Mouse (Mus musculus) forebrain, embryonic 11.5 days (tissue): ENCODE measurements around the gene Celsr1. TPM values are rescaled to one million over a fixed set of nuclear protein-coding genes. Genes with fewer than 3 reads are reported as not detected.

Experiments used
- ATAC-seq: fragments of 200-750 bp; cut with Nextera tagmentation; replicated peaks from 2 replicates; pipeline ENCODE4 v1.8.0; 2017; ENCODE audit warnings: moderate TSS enrichment; ENCODE audit not compliant: low FRiP score
- DNase-seq: peaks from one replicate; pipeline ENCODE4 v3.0.0-alpha.2; 2017; ENCODE audit warnings: low spot score
- H3K27ac ChIP-seq: fragments of 300-500 bp; sonication (generic); 2 replicates; pipeline ENCODE4 v1.5.1; 2014; ENCODE audit warnings: low read depth, low read length
- H3K27me3 ChIP-seq: fragments of 300-500 bp; sonication (generic); 2 replicates; pipeline ENCODE4 v1.6.1; 2014; ENCODE audit warnings: mild to moderate bottlenecking, low read length, mixed read lengths; ENCODE audit not compliant: control insufficient read depth, insufficient read depth
- H3K36me3 ChIP-seq: fragments of 300-500 bp; sonication (generic); 2 replicates; pipeline ENCODE4 v1.6.1; 2014; ENCODE audit warnings: mild to moderate bottlenecking, low read length, moderate library complexity, mixed read lengths; ENCODE audit not compliant: control insufficient read depth, insufficient read depth
- H3K4me1 ChIP-seq: fragments of 300-500 bp; sonication (generic); replicated peaks from 2 replicates; pipeline ENCODE4 v1.6.1; 2014; ENCODE audit warnings: low read length, mixed read lengths; ENCODE audit not compliant: control insufficient read depth, insufficient read depth
- H3K4me2 ChIP-seq: fragments of 300-500 bp; sonication (generic); 2 replicates; pipeline ENCODE4 v1.6.1; 2014; ENCODE audit warnings: low read depth, mild to moderate bottlenecking, low read length, moderate library complexity, mixed read lengths; ENCODE audit not compliant: severe bottlenecking
- H3K4me3 ChIP-seq: fragments of 300-500 bp; sonication (generic); 2 replicates; pipeline ENCODE4 v1.5.1; 2014; ENCODE audit warnings: low read depth, low read length
- H3K9ac ChIP-seq: fragments of 300-500 bp; sonication (generic); 2 replicates; pipeline ENCODE4 v1.6.1; 2014; ENCODE audit warnings: low read length
- H3K9me3 ChIP-seq: fragments of 300-500 bp; sonication (generic); 2 replicates; pipeline ENCODE4 v1.6.1; 2016; ENCODE audit warnings: low read length, mixed read lengths; ENCODE audit not compliant: control insufficient read depth
- WGBS: fragments of 180-500 bp; shearing (Covaris S2); extraction: QIAGEN DNeasy Blood & Tissue Kit; methylation state at CpG from one replicate; pipeline ENCODE4 v1.1.7; 2014; 5-methylcytosine and 5-hydroxymethylcytosine counted together
- polyA plus RNA-seq: library from polyadenylated mRNA; unstranded; fragments of >200 nt; fragmentation: Nextera tagmentation; extraction: Ambion mirVana; gene quantifications from 2 replicates; pipeline ENCODE4 v1.2.1, GENCODE M21; 2014

Celsr1 gene
- polyA plus RNA-seq, 1 experiment from 2014 or later = 7.3 TPM

DNA sequence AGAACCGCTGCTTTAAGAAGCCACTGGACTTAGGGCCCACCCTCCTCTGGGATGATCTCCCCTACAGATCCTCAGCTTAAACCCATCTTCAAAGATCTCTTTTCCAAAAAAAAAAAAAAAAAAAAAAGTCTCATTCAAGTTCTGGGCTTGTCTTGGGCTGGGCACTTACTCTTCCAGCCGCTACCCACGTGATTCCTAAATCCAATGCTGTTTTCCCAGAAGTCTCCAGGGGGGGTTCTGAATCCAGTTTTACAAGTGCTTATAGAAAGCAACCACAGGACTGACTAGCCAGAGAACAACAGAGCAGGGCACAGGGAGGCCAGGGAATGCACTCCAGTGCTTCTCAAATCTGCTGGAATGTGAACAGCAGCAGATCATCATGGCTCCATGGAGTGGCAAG is 29.5 kb downstream of the Celsr1 start:
- H3K27me3 ChIP-seq = no peaks in the 10 kb centered on the region
- WGBS = 83% methylated on average over 3 of the region's 3 CpGs
- H3K27ac ChIP-seq = no peak overlapping the region
- no peak overlapping the region for H3K9ac ChIP-seq
- DNase-seq (no peak), ATAC-seq (no peak)
- H3K4me2 ChIP-seq = no peak overlapping the region
- no peaks in the 10 kb centered on the region for H3K9me3 ChIP-seq
- no peaks in the 10 kb centered on the region for H3K36me3 ChIP-seq
- no peak overlapping the region for H3K4me3 ChIP-seq
- H3K4me1 ChIP-seq = peaks cover 19% of the 10 kb centered on the region

DNA sequence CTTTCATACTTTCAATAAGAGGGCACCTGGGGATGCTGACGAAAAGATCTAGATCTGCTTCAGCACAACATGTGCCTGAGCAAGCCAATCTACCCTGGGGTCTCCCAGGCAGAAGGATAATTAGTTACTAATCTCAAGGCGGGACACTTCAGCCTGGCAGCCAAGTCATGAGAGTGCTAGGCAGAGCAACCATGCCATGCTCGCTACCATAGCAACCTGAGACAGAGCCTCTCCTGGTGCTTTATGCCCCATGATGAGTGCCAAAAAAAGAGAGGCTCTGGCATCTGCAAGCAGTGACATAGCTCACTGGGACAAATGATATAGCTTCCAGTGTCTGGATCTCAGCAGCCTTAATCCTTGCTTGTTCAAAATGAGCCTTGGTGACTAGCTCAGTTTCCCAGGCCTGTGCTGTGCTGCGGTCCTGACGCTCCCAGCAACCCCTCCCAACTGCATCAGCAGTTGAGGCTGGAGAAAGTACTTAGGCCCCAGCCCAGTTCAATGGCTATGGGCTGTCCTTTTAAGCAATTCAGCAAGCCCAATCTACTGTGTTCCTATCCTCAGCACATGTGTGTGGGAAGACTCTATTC is 32.8 kb downstream of the Celsr1 start:
- Histone ChIP-seq H3K27ac (peak overlapping the region; percentile 54; the same call in 1 of the 2 replicates), H3K4me2 (no peak overlapping the region), H3K27me3 (no peaks in the 10 kb centered on the region), H3K9ac (0 out of 2 replicates have a peak overlapping the region, but pooled peaks have one; percentile 14), H3K4me3 (no peak overlapping the region), H3K4me1 (peaks cover 15% of the 10 kb centered on the region), H3K9me3 (no peaks in the 10 kb centered on the region), H3K36me3 (no peaks in the 10 kb centered on the region)
- no peak for DNase-seq
- 41% methylated on average over 5 of the region's 5 CpGs for WGBS
- ATAC-seq = peak; percentile 74

DNA sequence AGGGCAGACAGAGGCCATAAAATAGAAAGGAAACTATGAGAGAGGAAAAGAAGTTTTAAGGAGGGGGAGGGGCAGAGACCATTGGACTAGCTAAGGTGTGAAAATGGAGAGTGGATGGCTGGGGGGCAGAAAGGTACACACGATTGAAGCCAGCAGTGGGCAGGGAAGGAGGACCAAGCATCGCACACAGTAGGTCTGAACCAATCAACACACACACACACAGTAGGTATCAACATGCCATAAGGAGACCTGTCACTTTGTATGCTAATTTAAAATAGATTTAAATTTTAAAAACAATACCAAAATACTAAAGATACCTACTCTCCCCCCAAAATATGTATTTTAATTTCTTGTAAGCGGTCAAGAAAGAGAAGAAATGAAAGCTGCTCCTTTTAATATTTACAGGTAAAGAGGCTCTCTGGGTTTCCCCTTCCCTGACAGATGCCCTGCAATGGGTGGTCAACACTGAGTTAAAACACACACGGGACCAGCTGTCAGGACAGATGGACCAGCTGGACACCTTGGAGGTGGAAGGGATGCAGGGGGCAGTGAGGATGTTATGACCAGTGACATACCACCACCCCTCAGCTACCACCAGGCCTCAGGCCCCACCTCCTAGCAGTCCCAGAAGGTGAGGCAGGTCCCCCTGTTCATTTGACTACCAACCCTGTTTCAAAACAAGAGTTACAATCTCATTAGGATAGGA is 34.9 kb downstream of the Celsr1 start:
- WGBS = 91% methylated on average over 4 of the region's 4 CpGs
- Histone ChIP-seq H3K9ac (no peak overlapping the region), H3K27ac (no peak overlapping the region), H3K4me3 (no peak overlapping the region), H3K4me1 (peaks cover 23% of the 10 kb centered on the region), H3K4me2 (no peak overlapping the region), H3K27me3 (no peaks in the 10 kb centered on the region), H3K36me3 (no peaks in the 10 kb centered on the region), H3K9me3 (no peaks in the 10 kb centered on the region)
- DNase-seq = no peak
- no peak for ATAC-seq

DNA sequence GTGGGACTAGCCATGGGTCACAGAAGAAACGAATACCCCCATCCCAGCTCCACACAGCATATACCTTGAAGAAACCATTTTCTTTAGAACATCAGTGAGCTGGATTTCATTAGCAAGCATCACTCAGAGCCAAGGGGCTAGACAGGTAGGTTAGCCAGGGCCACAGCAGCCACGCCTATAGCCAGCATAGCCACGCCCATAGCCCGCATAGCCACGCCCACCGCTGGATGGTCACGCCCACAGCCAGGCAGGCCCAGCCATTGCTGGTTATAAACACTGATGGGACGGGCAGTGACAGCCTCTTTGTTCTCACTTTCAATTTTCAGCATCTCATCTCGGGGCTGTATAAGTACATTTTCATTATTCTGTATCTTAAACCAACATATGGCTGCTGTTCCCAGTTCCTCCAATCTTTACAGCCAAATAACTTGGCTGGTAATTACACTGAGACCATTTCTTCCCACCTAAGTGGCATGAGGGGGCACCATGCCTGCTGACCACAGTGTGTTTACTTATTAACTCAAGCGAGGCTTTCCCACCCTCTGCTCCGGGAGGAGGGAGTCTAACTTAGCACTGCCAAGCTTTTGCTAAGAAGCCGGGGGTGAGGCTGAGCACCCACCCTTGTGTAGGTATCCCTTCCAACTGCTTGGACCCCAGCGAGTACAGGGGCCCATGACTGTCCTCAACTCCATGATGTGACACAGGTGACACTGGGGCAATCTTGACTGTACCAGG is 37.4 kb downstream of the Celsr1 start:
- H3K27ac ChIP-seq = no peak overlapping the region
- H3K4me2 ChIP-seq = no peak overlapping the region
- no peak for ATAC-seq
- WGBS = 50% methylated on average over 13 of the region's 13 CpGs
- H3K27me3 ChIP-seq = no peaks in the 10 kb centered on the region
- no peaks in the 10 kb centered on the region for H3K36me3 ChIP-seq
- DNase-seq = no peak
- peaks cover 32% of the 10 kb centered on the region for H3K4me1 ChIP-seq
- no peak overlapping the region for H3K4me3 ChIP-seq
- H3K9ac ChIP-seq = no peak overlapping the region
- no peaks in the 10 kb centered on the region for H3K9me3 ChIP-seq

DNA sequence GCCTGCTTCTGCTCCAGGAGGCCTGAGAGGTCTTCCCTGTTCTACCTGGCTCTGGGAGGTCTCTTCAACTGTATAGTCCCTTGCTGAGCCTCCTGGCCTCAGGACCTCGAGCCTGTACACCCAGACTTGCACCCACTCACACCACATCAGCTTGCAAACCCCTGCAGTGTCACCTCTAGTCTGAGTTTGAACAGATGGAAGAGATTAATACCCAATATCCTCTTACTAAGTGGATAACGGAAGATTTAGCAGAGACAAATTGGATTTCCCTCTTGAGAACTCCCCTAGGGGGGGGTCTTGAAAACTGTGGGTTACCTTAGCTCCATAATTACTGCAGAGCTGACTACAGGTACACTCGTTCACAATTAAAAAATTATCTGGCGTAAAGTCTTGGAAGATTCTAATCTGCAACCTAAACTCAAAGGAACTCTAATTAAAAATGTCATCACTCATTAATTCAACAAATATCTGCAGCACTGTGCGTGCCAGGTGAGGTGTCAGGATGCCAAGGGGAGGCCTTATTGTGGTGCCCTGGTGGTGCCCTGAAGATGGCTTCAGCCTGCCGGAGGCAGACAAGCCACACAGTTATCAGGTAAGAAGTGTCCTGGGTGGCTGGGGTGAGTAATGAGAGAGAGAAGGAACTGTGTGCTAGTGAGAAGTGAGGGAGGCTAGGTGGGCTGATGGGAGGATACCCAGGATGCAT is 38.5 kb downstream of the Celsr1 start:
- H3K27me3 ChIP-seq = no peaks in the 10 kb centered on the region
- WGBS = 75% methylated on average over 6 of the region's 6 CpGs
- DNase-seq = no peak
- ATAC-seq = no peak
- H3K9ac ChIP-seq = no peak overlapping the region
- H3K4me3 ChIP-seq = no peak overlapping the region
- H3K4me2 ChIP-seq = no peak overlapping the region
- no peaks in the 10 kb centered on the region for H3K36me3 ChIP-seq
- H3K27ac ChIP-seq = peak overlapping the region; percentile 93
- H3K9me3 ChIP-seq = no peaks in the 10 kb centered on the region
- H3K4me1 ChIP-seq = peaks cover 29% of the 10 kb centered on the region

DNA sequence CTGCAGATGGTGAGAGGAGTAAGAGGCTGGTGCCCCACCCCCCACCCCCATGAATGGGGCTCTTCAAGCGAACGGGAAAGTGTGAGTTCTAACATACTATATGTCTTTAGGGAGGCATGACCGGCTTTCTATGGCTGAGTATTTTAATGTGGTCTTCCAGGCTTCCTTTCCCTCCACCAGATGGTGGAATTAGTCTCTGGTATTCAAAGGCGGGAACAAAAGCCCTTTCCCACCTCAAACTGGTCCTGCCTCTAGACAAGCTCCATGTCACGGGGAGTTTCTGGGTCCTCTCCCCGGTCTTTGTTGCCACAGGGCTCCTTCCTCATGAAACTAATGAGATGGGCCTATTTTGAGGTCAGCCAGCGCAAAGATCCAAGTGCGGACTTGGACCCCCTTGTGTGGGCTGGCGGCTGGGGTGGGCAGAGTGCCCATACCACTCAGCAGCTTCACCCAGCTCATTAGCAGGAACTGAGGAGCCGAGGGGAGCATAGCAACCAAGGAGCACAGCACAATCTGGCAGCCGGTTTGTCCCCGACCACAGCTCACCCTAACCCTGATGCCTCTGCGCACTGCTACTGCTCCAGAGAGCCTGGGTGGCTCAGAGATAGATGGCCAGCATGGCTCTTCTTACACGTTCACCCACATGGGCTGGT is 39.5 kb downstream of the Celsr1 start:
- peak; percentile 82 for ATAC-seq
- Histone ChIP-seq H3K4me3 (no peak overlapping the region), H3K27me3 (no peaks in the 10 kb centered on the region), H3K9me3 (no peaks in the 10 kb centered on the region), H3K27ac (peak overlapping the region; percentile 93), H3K4me2 (0 out of 2 replicates have a peak overlapping the region, but pooled peaks have one; percentile 16), H3K36me3 (no peaks in the 10 kb centered on the region), H3K9ac (peak overlapping the region; percentile 4; the same call in 1 of the 2 replicates), H3K4me1 (peaks cover 29% of the 10 kb centered on the region)
- peak; percentile 77 for DNase-seq
- 26% methylated on average over 14 of the region's 14 CpGs for WGBS

DNA sequence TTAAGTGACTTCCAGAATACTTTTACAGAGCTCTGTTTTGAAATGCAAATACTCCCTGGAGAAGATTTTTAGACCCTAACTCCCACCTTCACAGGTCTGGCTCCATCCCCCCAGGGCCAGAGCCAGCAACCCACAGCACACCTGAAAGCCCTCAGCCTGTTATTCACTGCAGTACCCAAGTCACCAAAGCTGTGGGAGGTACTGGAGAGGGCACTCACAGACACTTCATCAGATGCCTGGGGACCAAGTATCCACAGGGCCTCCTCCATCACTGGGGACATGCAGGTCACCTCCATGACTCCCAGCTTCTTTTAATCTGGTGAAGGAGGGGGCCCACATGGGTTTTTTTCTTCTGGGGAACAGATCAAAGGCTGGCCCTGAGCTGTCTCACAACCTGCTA is 40.2 kb downstream of the Celsr1 start:
- Histone ChIP-seq H3K4me1 (peaks cover 29% of the 10 kb centered on the region), H3K27me3 (no peaks in the 10 kb centered on the region), H3K9ac (peak overlapping the region; percentile 44; the same call in 1 of the 2 replicates), H3K4me2 (0 out of 2 replicates have a peak overlapping the region, but pooled peaks have one; percentile 3), H3K36me3 (no peaks in the 10 kb centered on the region), H3K9me3 (no peaks in the 10 kb centered on the region), H3K27ac (peak overlapping the region; percentile 93), H3K4me3 (no peak overlapping the region)
- DNase-seq (no peak), ATAC-seq (no peak)

DNA sequence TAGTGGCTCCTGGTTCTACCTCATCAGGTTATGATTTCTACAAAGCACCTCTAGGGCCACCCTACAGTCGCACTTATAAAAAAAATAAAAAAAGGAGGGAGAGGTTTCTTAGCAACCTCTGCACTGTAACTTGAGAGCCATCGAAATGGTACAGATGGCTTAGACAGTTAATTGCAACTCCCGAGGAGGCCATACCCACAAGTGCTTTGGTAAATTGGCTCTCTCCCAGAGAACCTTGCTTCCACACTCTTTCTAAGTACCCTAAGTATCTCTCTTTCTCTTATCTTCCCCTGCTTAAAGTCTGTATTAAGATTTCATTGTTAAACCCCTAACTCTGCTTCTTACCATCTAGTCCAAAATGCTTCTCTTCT is 41.5 kb downstream of the Celsr1 start:
- DNase-seq (no peak), ATAC-seq (no peak)
- no peak overlapping the region for H3K4me3 ChIP-seq
- 45% methylated on average over 3 of the region's 3 CpGs for WGBS
- no peak overlapping the region for H3K4me2 ChIP-seq
- H3K9ac ChIP-seq = no peak overlapping the region
- H3K27me3 ChIP-seq = no peaks in the 10 kb centered on the region
- H3K27ac ChIP-seq = peak overlapping the region; percentile 74
- H3K9me3 ChIP-seq = no peaks in the 10 kb centered on the region
- H3K36me3 ChIP-seq = no peaks in the 10 kb centered on the region
- H3K4me1 ChIP-seq = peaks cover 29% of the 10 kb centered on the region
